Mouse (Mus musculus): ENCODE measurements around the gene Dkk3. TPM values are rescaled to one million over a fixed set of nuclear protein-coding genes. Genes with fewer than 3 reads are reported as not detected.

Gene Dkk3
- polyA plus RNA-seq (2015; fragmentation: Nextera tagmentation; extraction: Ambion mirVana), result 7.4 and 9.3 TPM in 2 replicates

GRCm38 (mm10) chr7:112158942-112159341, at the start of gene Dkk3:
Gene Dkk3, minus strand, starts transcription at chr7:112159057.

Other genes starting within 250 kb of the Dkk3 start
- 63.1 and 78.2 TPM in 2 replicates for gene Usp47, start 135.6 kb downstream of the Dkk3 start, polyA plus RNA-seq (2015; fragmentation: Nextera tagmentation; extraction: Ambion mirVana)
- gene Mical2, start 66.8 kb upstream of the Dkk3 start, polyA plus RNA-seq (2015; fragmentation: Nextera tagmentation; extraction: Ambion mirVana), result 4.6 and 6.8 TPM in 2 replicates